Mouse (Mus musculus): ENCODE measurements around the gene Rorb.

The Rorb gene

GRCm38 (mm10) chr19:18888491-18889116 lies 222.4 kb downstream of the Rorb start:
- DNase-seq (ENCODE audit: low spot score in 2 of 2) = no peak

- no peak for DNase-seq (ENCODE audit: low spot score in 2 of 2)
Observed at GRCm38 (mm10) chr19:18887646-18888407, 223.2 kb downstream of the Rorb start.

- DNase-seq (ENCODE audit: low spot score in 2 of 2) = no peak
Observed at GRCm38 (mm10) chr19:18881162-18881561, 229.8 kb downstream of the Rorb start.

Measured in natural killer cell, adult 2 months (primary cell).